Mouse (Mus musculus) CD4-positive, CD25-positive, alpha-beta regulatory T cell, adult 4 months (primary cell): ENCODE results near the gene Tmem92. TPM values are rescaled to one million over a fixed set of nuclear protein-coding genes. Genes with fewer than 3 reads are reported as not detected.

Experiments
- ATAC-seq: one replicate; pipeline ENCODE4 v1.8.0; 2017
- polyA plus RNA-seq, 2 experiments: library from polyadenylated mRNA; unstranded; fragments of 100-300 nt; shearing (Covaris generic); gene quantifications; one replicate each; pipeline ENCODE4 v1.2.1; 2017

The Tmem92 gene
- polyA plus RNA-seq, 2 experiments from 2014 or later: not detected

GRCm38 (mm10) chr11:94728545-94728944 lies 54.0 kb downstream of the Tmem92 start:
- no peak for ATAC-seq

GRCm38 (mm10) chr11:94727306-94727705 lies 55.2 kb downstream of the Tmem92 start:
- ATAC-seq: no peak

Other genes with a start within 250 kb of the Tmem92 start
- 1 to 10 TPM in 1 of 2 experiments, under 1 TPM in 1; 0.78 to 1.7 TPM for gene Rsad1, start 233.4 kb downstream of the Tmem92 start, polyA plus RNA-seq
- under 1 TPM; 0.26 to 0.73 TPM for gene Chad, start 217.7 kb downstream of the Tmem92 start, polyA plus RNA-seq
- 1 to 10 TPM; 1.6 to 2.3 TPM for gene Acsf2, start 180.8 kb downstream of the Tmem92 start, polyA plus RNA-seq
- 1 to 10 TPM; 7.9 to 8.2 TPM for gene Lrrc59, start 152.9 kb downstream of the Tmem92 start, polyA plus RNA-seq
- gene Mrpl27, start 128.9 kb downstream of the Tmem92 start, polyA plus RNA-seq: 10 to 100 TPM; 54.0 to 64.5 TPM
- gene Eme1, start 128.7 kb downstream of the Tmem92 start, polyA plus RNA-seq: 1 to 10 TPM; 2.0 to 3.1 TPM
- gene Xylt2, start 105.2 kb downstream of the Tmem92 start, polyA plus RNA-seq: 1 to 10 TPM; 5.4 to 7.0 TPM
- not detected for gene Gm11541, start 78.2 kb downstream of the Tmem92 start, polyA plus RNA-seq
- not detected for gene Cdc34b, start 40.9 kb downstream of the Tmem92 start, polyA plus RNA-seq
- under 1 TPM in 1 of 2 experiments, not detected in 1; 0.09 TPM for gene Col1a1, start 153.5 kb upstream of the Tmem92 start, polyA plus RNA-seq
- not detected for gene Hils1, start 184.9 kb upstream of the Tmem92 start, polyA plus RNA-seq
- gene Sgca, start 193.6 kb upstream of the Tmem92 start, polyA plus RNA-seq: not detected
- gene Ppp1r9b, start 208.3 kb upstream of the Tmem92 start, polyA plus RNA-seq: 10 to 100 TPM; 18.1 to 21.7 TPM
- under 1 TPM; 0.87 to 0.94 TPM for gene Samd14, start 227.2 kb upstream of the Tmem92 start, polyA plus RNA-seq